Mouse (Mus musculus): ENCODE measurements at regions not wholly inside any gene's neighbourhood (a gene's known extent, or its start where the extent isn't known, plus 50 kb on each side); places are given as distances from the start of the nearest gene placed in this dataset.

GRCm38 (mm10) chr15:87859069-87859468 is 315.0 kb downstream of the Fam19a5 start:
- no peak for TF ChIP-seq POLR2A (IDR thresholded peaks at IDR 0.05; ENCODE audit: low read depth, low read length)
- no peak for TF ChIP-seq CTCF (IDR thresholded peaks at IDR 0.05; ENCODE audit: extremely low read depth, insufficient read length, insufficient replicate concordance, low read depth, low read length)

Data from small intestine, adult 2 months (tissue).